Mouse (Mus musculus) neural tube, embryonic 14.5 days (tissue): ENCODE data around the gene Mrps5. TPM values are rescaled to one million over a fixed set of nuclear protein-coding genes. Genes with fewer than 3 reads are reported as not detected.
A peak's percentile ranks its signal among the peaks of the same experiment; 100 is the strongest.
"Not testable (repeated sequence)": the region's sequence is repeated elsewhere in the genome, so short reads cannot be mapped to it uniquely, and the experiment has no call there.

Source experiments
- ATAC-seq: fragments of 200-750 bp; cut with Nextera tagmentation; 2 replicates; pipeline ENCODE4 v1.8.0; 2017; ENCODE audit warnings: low read depth, mild to moderate bottlenecking, moderate TSS enrichment, moderate library complexity
- H3K27ac ChIP-seq: fragments of 300-500 bp; sonication (generic); 2 replicates; pipeline ENCODE4 v1.5.1; 2014; ENCODE audit warnings: low read depth, mild to moderate bottlenecking, control low read depth, low read length, moderate library complexity, mixed read lengths
- H3K27me3 ChIP-seq: fragments of 300-500 bp; sonication (generic); 2 replicates; pipeline ENCODE4 v1.6.1; 2014; ENCODE audit warnings: low read length; ENCODE audit not compliant: control insufficient read depth, insufficient read depth
- H3K36me3 ChIP-seq: fragments of 300-500 bp; sonication (generic); 2 replicates; pipeline ENCODE4 v1.6.1; 2014; ENCODE audit warnings: low read length, mixed read lengths; ENCODE audit not compliant: control insufficient read depth, insufficient read depth
- H3K4me1 ChIP-seq: fragments of 300-500 bp; sonication (generic); 2 replicates; pipeline ENCODE4 v1.6.1; 2014; ENCODE audit warnings: low read length; ENCODE audit not compliant: control insufficient read depth, insufficient read depth
- H3K4me2 ChIP-seq: fragments of 300-500 bp; sonication (generic); 2 replicates; pipeline ENCODE4 v1.6.1; 2014; ENCODE audit warnings: mild to moderate bottlenecking, low read depth, low read length, control low read depth
- H3K4me3 ChIP-seq: fragments of 300-500 bp; sonication (generic); 2 replicates; pipeline ENCODE4 v1.5.1; 2014; ENCODE audit warnings: low read depth, low read length, control low read depth, mixed read lengths
- H3K9ac ChIP-seq: fragments of 300-500 bp; sonication (generic); replicated peaks from 2 replicates; pipeline ENCODE4 v1.6.1; 2014; ENCODE audit warnings: low read depth, mild to moderate bottlenecking, control low read depth, low read length, mixed read lengths
- H3K9me3 ChIP-seq: fragments of 300-500 bp; sonication (generic); 2 replicates; pipeline ENCODE4 v1.6.1; 2016; ENCODE audit warnings: low read length; ENCODE audit not compliant: control insufficient read depth
- WGBS: fragments of 180-500 bp; shearing (Covaris S2); extraction: QIAGEN DNeasy Blood & Tissue Kit; methylation state at CpG from one replicate; pipeline ENCODE4 v1.1.7; 2014; 5-methylcytosine and 5-hydroxymethylcytosine counted together
- polyA plus RNA-seq: library from polyadenylated mRNA; unstranded; fragments of >200 nt; fragmentation: Nextera tagmentation; extraction: Ambion mirVana; gene quantifications from 2 replicates; pipeline ENCODE4 v1.2.1, GENCODE M21; 2014

The Mrps5 gene
- polyA plus RNA-seq, 1 experiment from 2014 or later: 141 TPM

DNA sequence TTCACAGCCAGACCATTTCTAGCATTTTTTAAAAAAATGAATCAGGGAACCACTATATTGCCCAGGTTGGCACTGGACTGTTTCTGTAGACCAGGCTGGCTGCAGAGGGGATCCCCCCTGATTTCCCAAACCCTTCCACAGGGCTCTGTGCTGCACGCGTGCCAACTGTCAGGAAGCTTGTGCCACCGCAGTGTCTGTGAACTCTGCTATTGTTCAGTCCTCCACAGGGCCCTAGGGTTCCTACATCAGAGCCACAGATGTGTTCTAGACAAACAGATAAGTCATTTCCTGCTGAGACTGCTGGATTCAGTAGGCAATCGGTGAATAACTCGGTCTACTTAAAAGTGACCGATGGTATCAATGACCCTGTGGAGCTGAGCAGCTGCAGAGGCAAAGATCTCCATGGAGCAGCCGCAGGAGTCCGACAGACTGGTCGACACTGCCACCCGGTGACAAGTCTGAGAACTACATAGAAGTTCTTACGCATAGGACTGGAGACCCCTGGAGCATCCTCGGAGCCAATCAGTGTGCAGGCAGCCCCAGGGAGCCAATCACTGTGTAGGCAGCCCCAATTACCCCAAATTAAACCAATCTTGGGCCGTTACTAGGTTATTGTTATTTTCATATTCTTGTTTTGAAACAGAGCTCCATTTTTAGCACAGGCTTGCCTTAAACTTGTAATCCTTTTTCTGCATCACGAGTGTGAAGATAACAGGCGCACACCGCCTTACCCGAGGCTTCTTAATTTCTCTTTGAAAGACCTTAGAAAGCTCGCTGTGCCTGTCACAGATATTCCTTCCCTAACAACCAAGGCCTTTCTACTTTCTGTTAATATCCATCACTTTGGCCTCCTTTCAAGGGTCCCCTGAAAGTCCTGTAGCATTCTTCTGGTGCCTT, 27.7 kb upstream of the Mrps5 start:
- H3K4me3 ChIP-seq: peak overlapping the region; percentile 17
- H3K36me3 ChIP-seq: no peaks in the 10 kb centered on the region
- peak overlapping the region; percentile 41 for H3K4me2 ChIP-seq
- ATAC-seq: peak; percentile 100
- no peaks in the 10 kb centered on the region for H3K4me1 ChIP-seq
- no peaks in the 10 kb centered on the region for H3K27me3 ChIP-seq
- WGBS: 9% methylated on average over 18 of the region's 18 CpGs
- H3K9me3 ChIP-seq: no peaks in the 10 kb centered on the region
- 0 out of 2 replicates have a peak overlapping the region, but pooled peaks have one; percentile 8 for H3K9ac ChIP-seq
- H3K27ac ChIP-seq: no peak overlapping the region

GRCm38 (mm10) chr2:127573322-127573721, 13.7 kb upstream of the Mrps5 start:
- no peaks in the 10 kb centered on the region for H3K4me1 ChIP-seq
- H3K9ac ChIP-seq: no peak overlapping the region
- no peaks in the 10 kb centered on the region for H3K9me3 ChIP-seq
- no peak overlapping the region for H3K27ac ChIP-seq
- H3K36me3 ChIP-seq: peaks cover 11% of the 10 kb centered on the region; the same call in 1 of the 2 replicates
- no peak overlapping the region for H3K4me3 ChIP-seq
- ATAC-seq: no peak
- WGBS: 83% methylated on average over 1 of the region's 1 CpGs
- H3K4me2 ChIP-seq: no peak overlapping the region
- no peaks in the 10 kb centered on the region for H3K27me3 ChIP-seq

DNA sequence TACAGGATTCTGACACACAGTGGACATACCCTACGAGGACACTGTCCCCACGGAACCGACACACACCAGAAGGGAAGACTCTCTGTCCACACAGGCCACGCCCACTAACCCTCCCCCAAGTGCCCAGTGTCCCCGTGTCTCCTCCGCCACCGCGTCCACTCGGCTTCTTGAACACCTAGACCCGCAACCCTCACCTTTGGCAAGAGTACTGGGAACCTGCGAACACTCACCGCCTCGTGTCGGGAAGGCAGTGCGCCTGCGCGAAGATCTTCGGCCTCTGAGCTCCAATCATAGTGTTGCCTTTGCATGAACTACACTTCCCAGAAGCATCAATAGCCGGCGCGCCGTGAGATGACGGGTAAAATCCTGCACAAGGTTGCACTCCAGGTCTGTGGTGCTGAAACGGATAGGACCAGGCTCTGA, 2.6 kb upstream of the Mrps5 start:
- H3K9me3 ChIP-seq: no peaks in the 10 kb centered on the region
- peaks cover 20% of the 10 kb centered on the region for H3K4me1 ChIP-seq
- H3K27ac ChIP-seq: no peak overlapping the region; the same call in 1 of the 2 replicates
- peak overlapping the region; percentile 59 for H3K4me3 ChIP-seq
- no peaks in the 10 kb centered on the region for H3K36me3 ChIP-seq
- under 1% methylated on average over 24 of the region's 24 CpGs for WGBS
- peak overlapping the region; percentile 72 for H3K4me2 ChIP-seq
- ATAC-seq: peak; percentile 91
- no peaks in the 10 kb centered on the region for H3K27me3 ChIP-seq
- peak overlapping the region; percentile 69 for H3K9ac ChIP-seq

GRCm38 (mm10) chr2:127587514-127587844, 457 bp downstream of the Mrps5 start:
- Histone ChIP-seq H3K9ac (peak overlapping the region; percentile 88), H3K27me3 (no peaks in the 10 kb centered on the region), H3K4me3 (peak overlapping the region; percentile 80), H3K27ac (peak overlapping the region; percentile 94), H3K9me3 (no peaks in the 10 kb centered on the region), H3K4me1 (peaks cover 20% of the 10 kb centered on the region), H3K36me3 (no peaks in the 10 kb centered on the region), H3K4me2 (peak overlapping the region; percentile 73)
- WGBS: under 1% methylated on average over 22 of the region's 22 CpGs
- ATAC-seq: peak; percentile 28

GRCm38 (mm10) chr2:127588897-127589296, 1.9 kb downstream of the Mrps5 start:
- 93% methylated on average over 9 of the region's 9 CpGs for WGBS
- peaks cover 17% of the 10 kb centered on the region for H3K4me1 ChIP-seq
- H3K4me2 ChIP-seq: no peak overlapping the region
- no peaks in the 10 kb centered on the region for H3K27me3 ChIP-seq
- H3K4me3 ChIP-seq: no peak overlapping the region
- H3K9ac ChIP-seq: no peak overlapping the region
- H3K9me3 ChIP-seq: no peaks in the 10 kb centered on the region
- no peak overlapping the region for H3K27ac ChIP-seq
- 0 out of 2 replicates have a peak, but pooled peaks cover 3% of the 10 kb centered on the region for H3K36me3 ChIP-seq
- ATAC-seq: no peak

DNA sequence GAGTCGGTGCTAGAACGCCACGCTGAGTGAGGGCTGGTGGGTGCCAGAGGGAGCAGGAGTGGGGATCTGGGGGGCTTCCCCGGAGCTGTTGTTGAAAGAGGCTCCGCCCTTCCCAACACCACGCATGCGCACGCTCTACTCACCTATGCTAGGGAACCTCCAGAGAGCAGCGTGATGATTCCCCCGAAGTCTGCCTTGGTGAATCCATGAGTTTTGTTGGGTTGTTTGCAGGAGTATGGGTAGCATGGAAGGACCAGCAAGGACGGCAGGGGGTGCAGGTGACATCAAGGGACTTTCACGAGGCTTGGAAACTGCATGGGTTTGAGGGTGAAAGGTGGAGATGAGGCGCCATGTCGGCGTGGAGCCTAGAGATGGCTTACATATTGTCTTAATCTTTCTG, 3.2 kb downstream of the Mrps5 start:
- no peak overlapping the region for H3K4me3 ChIP-seq
- H3K4me2 ChIP-seq: no peak overlapping the region
- H3K27me3 ChIP-seq: no peaks in the 10 kb centered on the region
- H3K27ac ChIP-seq: no peak overlapping the region
- no peak for ATAC-seq
- H3K36me3 ChIP-seq: peaks cover 11% of the 10 kb centered on the region
- H3K4me1 ChIP-seq: peaks cover 15% of the 10 kb centered on the region
- no peak overlapping the region for H3K9ac ChIP-seq
- H3K9me3 ChIP-seq: no peaks in the 10 kb centered on the region
- 85% methylated on average over 15 of the region's 15 CpGs for WGBS

- Histone ChIP-seq H3K27me3 (no peaks in the 10 kb centered on the region), H3K4me2 (no peak overlapping the region), H3K4me1 (peaks cover 15% of the 10 kb centered on the region), H3K9me3 (no peaks in the 10 kb centered on the region), H3K27ac (no peak overlapping the region), H3K4me3 (no peak overlapping the region), H3K36me3 (peaks cover 14% of the 10 kb centered on the region), H3K9ac (no peak overlapping the region)
- ATAC-seq: no peak
- WGBS: 81% methylated on average over 4 of the region's 4 CpGs
Measured at GRCm38 (mm10) chr2:127590840-127591239, 3.8 kb downstream of the Mrps5 start.

GRCm38 (mm10) chr2:127603383-127603782, 16.4 kb downstream of the Mrps5 start:
- not testable (repeated sequence) for H3K27ac ChIP-seq, H3K9ac ChIP-seq, H3K4me1 ChIP-seq, ATAC-seq, H3K27me3 ChIP-seq, H3K4me2 ChIP-seq, H3K4me3 ChIP-seq, H3K9me3 ChIP-seq
- WGBS: 93% methylated on average over 5 of the region's 8 CpGs
- peaks cover 48% of the 10 kb centered on the region for H3K36me3 ChIP-seq

DNA sequence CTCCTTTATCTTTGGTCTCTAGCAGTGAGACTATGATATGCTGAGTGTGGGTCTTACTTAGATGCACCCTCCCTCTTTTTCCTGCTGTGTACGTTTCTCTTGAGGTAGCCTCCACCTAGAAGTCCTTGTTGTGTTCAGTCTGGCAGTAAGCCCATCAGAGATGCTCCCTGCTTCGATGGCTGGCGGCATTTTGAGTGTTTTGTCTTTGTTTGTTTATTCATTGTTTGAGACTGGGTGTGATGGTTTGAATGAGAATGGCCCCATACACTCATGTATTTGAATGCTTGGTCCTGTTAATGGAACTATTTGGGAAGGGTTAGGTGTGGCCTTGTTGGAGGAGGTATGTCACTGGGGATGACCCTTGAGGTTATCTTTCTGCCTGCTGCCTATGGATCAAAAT, 18.2 kb downstream of the Mrps5 start:
- Histone ChIP-seq H3K27ac (no peak overlapping the region), H3K4me3 (no peak overlapping the region), H3K4me1 (no peaks in the 10 kb centered on the region), H3K9me3 (no peaks in the 10 kb centered on the region), H3K9ac (no peak overlapping the region), H3K36me3 (peaks cover 41% of the 10 kb centered on the region), H3K4me2 (no peak overlapping the region), H3K27me3 (no peaks in the 10 kb centered on the region)
- 91% methylated on average over 3 of the region's 3 CpGs for WGBS
- no peak for ATAC-seq
